Comparison of ENCODE assay signal across 9 mouse cellular contexts in genomic region chr17:69157809-69158185, GRCm38 (mm10).
DNase-seq lines count a peak whose midpoint lies in the region; ATAC-seq and TF ChIP-seq lines count a peak whose summit lies in the region.
"Had no signal": no experiment of that assay in that cellular context is flagged by ENCODE, and none has a peak within 500 bp of the region (broad histone marks: within the 10 kb centered on the region; RNA-seq: fewer than 3 reads in every experiment).

No protein-coding gene starts in this region.

- intact Hi-C loops in left cerebral cortex, postnatal 4 days (cut with DNase I): loop anchor here (10.0 kb wide), 1 partner anchor 187 kb away; no protein-coding TSS in a partner anchor

- TF ChIP-seq POLR2A in embryonic fibroblast, embryonic 13.5 days (IDR thresholded peaks at IDR 0.05; ENCODE audit: low read depth, low read length): no peak; the same call in 1 of the 2 replicates

- 0 out of 2 replicates have a peak overlapping the region, but pooled peaks have one; percentile 3 for H3K27ac ChIP-seq in layer of hippocampus, adult 2 months
- H3K27ac ChIP-seq in embryonic fibroblast, embryonic 13.5 days (ENCODE audit: insufficient read depth, low read length): peak overlapping the region; percentile 74
- peak overlapping the region; percentile 96 for H3K27ac ChIP-seq in limb, embryonic 10.5 days
- H3K27ac ChIP-seq in neural tube, embryonic 15.5 days (replicated peaks): 0 out of 2 replicates have a peak overlapping the region, but pooled peaks have one; percentile 83

- H3K36me3 ChIP-seq in limb, embryonic 10.5 days: no peaks in the 10 kb centered on the region
- no peaks in the 10 kb centered on the region for H3K36me3 ChIP-seq in neural tube, embryonic 15.5 days

- H3K4me1 ChIP-seq in embryonic fibroblast, embryonic 13.5 days (ENCODE audit: control insufficient read depth, insufficient read depth, low read length): peaks cover 9% of the 10 kb centered on the region; the same call in 1 of the 2 replicates
- H3K4me1 ChIP-seq in limb, embryonic 10.5 days: peaks cover 22% of the 10 kb centered on the region
- peaks cover 18% of the 10 kb centered on the region for H3K4me1 ChIP-seq in neural tube, embryonic 15.5 days

- H3K4me2 ChIP-seq in neural tube, embryonic 15.5 days: peak overlapping the region; percentile 90

- H3K9ac ChIP-seq in neural tube, embryonic 15.5 days (replicated peaks): peak overlapping the region; percentile 90

- no peaks in the 10 kb centered on the region for H3K9me3 ChIP-seq in limb, embryonic 10.5 days (replicated peaks)
- no peaks in the 10 kb centered on the region for H3K9me3 ChIP-seq in neural tube, embryonic 15.5 days (replicated peaks)

- 6% methylated on average over 11 of the region's 11 CpGs for WGBS in limb, embryonic 10.5 days
- WGBS in neural tube, embryonic 15.5 days: 6% methylated on average over 11 of the region's 11 CpGs

- ATAC-seq in neural tube, embryonic 15.5 days (ENCODE audit: low FRiP score): no peak
- ATAC-seq in monocyte, adult 5-6 weeks (replicated peaks; ENCODE audit: insufficient number of reproducible peaks, low FRiP score, low TSS enrichment, poor library complexity, severe bottlenecking): no peak

- H3K27me3 ChIP-seq in limb, embryonic 10.5 days (ENCODE audit: low read depth, poor library complexity, severe bottlenecking): 0 out of 2 replicates have a peak, but pooled peaks cover 7% of the 10 kb centered on the region
- H3K27me3 ChIP-seq in neural tube, embryonic 15.5 days (replicated peaks): no peaks in the 10 kb centered on the region

- H3K4me3 ChIP-seq in layer of hippocampus, adult 2 months: peak overlapping the region; percentile 80
- peak overlapping the region; percentile 52 for H3K4me3 ChIP-seq in embryonic fibroblast, embryonic 13.5 days (ENCODE audit: insufficient read depth, low read length)
- peak overlapping the region; percentile 88 for H3K4me3 ChIP-seq in limb, embryonic 10.5 days
- peak overlapping the region; percentile 68 for H3K4me3 ChIP-seq in neural tube, embryonic 15.5 days (replicated peaks)

- no peak for TF ChIP-seq CTCF in layer of hippocampus, adult 2 months (conservative IDR thresholded peaks at IDR 0.05)
- no peak for TF ChIP-seq CTCF in embryonic fibroblast, embryonic 13.5 days (IDR thresholded peaks at IDR 0.05; ENCODE audit: borderline replicate concordance, insufficient read depth, low read length)

- no peak for DNase-seq in layer of hippocampus, adult 2 months (ENCODE audit: low spot score in 2 of 2)
- DNase-seq in layer of hippocampus, adult 8-10 months (ENCODE audit: low spot score in 2 of 2): no peak
- no peak for DNase-seq in limb, embryonic 10.5 days (ENCODE audit: low spot score)
- DNase-seq in left cerebral cortex, postnatal 4 days: no peak
- no peak for DNase-seq in gastrocnemius, postnatal 25 days
- DNase-seq: thymus, adult 2 months had no signal

Comparison
In these comparisons a context has a peak if more than half of its experiments do, and no peak if none do; other contexts are left out.
1. H3K27ac ChIP-seq: peak in every context shown above with its lines; median percentile 96 in limb, embryonic 10.5 days; 83 in neural tube, embryonic 15.5 days; 74 in embryonic fibroblast, embryonic 13.5 days; 3 in layer of hippocampus, adult 2 months.